8 mouse cellular contexts compared by ENCODE assay signal in genomic region chr4:133129931-133130889, GRCm38 (mm10). TPM values are rescaled to one million over a fixed set of nuclear protein-coding genes. Genes with fewer than 3 reads are reported as not detected.
A peak's percentile ranks its signal among the peaks of the same experiment; 100 is the strongest.
DNase-seq lines count a peak whose midpoint lies in the region; ATAC-seq lines count a peak whose summit lies in the region.

Gene Wasf2, plus strand, starts transcription at chr4:133130505.

- peak within 1 kb of the TSS; percentile 95 for H3K4me3 ChIP-seq in brown adipose tissue, adult 24 weeks (ENCODE audit: insufficient read depth, low read depth, low read length)
- H3K4me3 ChIP-seq in heart, embryonic 13.5 days, result peak within 1 kb of the TSS; percentile 96
- peak within 1 kb of the TSS; percentile 95 for H3K4me3 ChIP-seq in liver, embryonic 12.5 days
- peak within 1 kb of the TSS; percentile 69 for H3K4me3 ChIP-seq in stomach, embryonic 15.5 days (replicated peaks)

- peaks cover 15% of the 10 kb centered on the region for H3K36me3 ChIP-seq in heart, embryonic 13.5 days
- H3K36me3 ChIP-seq in liver, embryonic 12.5 days, result peaks cover 15% of the 10 kb centered on the region
- H3K36me3 ChIP-seq in stomach, embryonic 15.5 days, result no peaks in the 10 kb centered on the region; the same call in 1 of the 2 replicates

- ATAC-seq in heart, embryonic 13.5 days (ENCODE audit: extremely low read depth, insufficient number of reproducible peaks, low FRiP score, low TSS enrichment), result peak; percentile 87
- peak; percentile 95 for ATAC-seq in liver, embryonic 12.5 days
- peak; percentile 94 for ATAC-seq in stomach, embryonic 15.5 days (ENCODE audit: insufficient read depth, low FRiP score, low read depth)

- DNase-seq in CD4-positive, CD25-positive, alpha-beta regulatory T cell, adult 2 months (ENCODE audit: low read depth, low spot score), result peak; percentile 95
- DNase-seq in fat pad, adult 2 months (ENCODE audit: extremely low read depth, low read depth, low spot score), result peak; percentile 68
- peak; percentile 95 for DNase-seq in kidney, postnatal 10 days
- peak; percentile 91 to 92 for DNase-seq in natural killer cell, adult 2 months (ENCODE audit: low spot score in 2 of 2)

- under 1% methylated on average over 65 of the region's 65 CpGs for WGBS in heart, embryonic 13.5 days
- under 1% methylated on average over 65 of the region's 65 CpGs for WGBS in liver, embryonic 12.5 days (ENCODE audit: insufficient replicate concordance)
- under 1% methylated on average over 65 of the region's 65 CpGs for WGBS in stomach, embryonic 15.5 days

- H3K4me2 ChIP-seq in heart, embryonic 13.5 days, result peak within 1 kb of the TSS; percentile 84
- H3K4me2 ChIP-seq in liver, embryonic 12.5 days, result peak within 1 kb of the TSS; percentile 88
- H3K4me2 ChIP-seq in stomach, embryonic 15.5 days, result peak within 1 kb of the TSS; percentile 81

- peaks cover 8% of the 10 kb centered on the region for H3K4me1 ChIP-seq in brown adipose tissue, adult 24 weeks (ENCODE audit: control insufficient read depth, insufficient read depth, insufficient read length, low read length)
- peaks cover 36% of the 10 kb centered on the region for H3K4me1 ChIP-seq in heart, embryonic 13.5 days
- H3K4me1 ChIP-seq in liver, embryonic 12.5 days, result peaks cover 41% of the 10 kb centered on the region
- H3K4me1 ChIP-seq in stomach, embryonic 15.5 days, result no peaks in the 10 kb centered on the region

- H3K27me3 ChIP-seq in heart, embryonic 13.5 days (replicated peaks), result no peaks in the 10 kb centered on the region
- H3K27me3 ChIP-seq in liver, embryonic 12.5 days (replicated peaks), result no peaks in the 10 kb centered on the region
- H3K27me3 ChIP-seq in stomach, embryonic 15.5 days (replicated peaks), result no peaks in the 10 kb centered on the region

- H3K9me3 ChIP-seq in heart, embryonic 13.5 days, result 0 out of 2 replicates have a peak, but pooled peaks cover 3% of the 10 kb centered on the region
- no peaks in the 10 kb centered on the region for H3K9me3 ChIP-seq in liver, embryonic 12.5 days (replicated peaks)
- no peaks in the 10 kb centered on the region for H3K9me3 ChIP-seq in stomach, embryonic 15.5 days

- peak within 1 kb of the TSS; percentile 96 for H3K9ac ChIP-seq in heart, embryonic 13.5 days
- peak within 1 kb of the TSS; percentile 96 for H3K9ac ChIP-seq in liver, embryonic 12.5 days
- peak within 1 kb of the TSS; percentile 81 for H3K9ac ChIP-seq in stomach, embryonic 15.5 days

- H3K27ac ChIP-seq in brown adipose tissue, adult 24 weeks (replicated peaks; ENCODE audit: low read depth, low read length), result peak within 1 kb of the TSS; percentile 98
- peak within 1 kb of the TSS; percentile 91 for H3K27ac ChIP-seq in heart, embryonic 13.5 days (replicated peaks)
- peak within 1 kb of the TSS; percentile 88 for H3K27ac ChIP-seq in liver, embryonic 12.5 days
- H3K27ac ChIP-seq in stomach, embryonic 15.5 days, result peak within 1 kb of the TSS; percentile 85

RNA-seq across cellular contexts. Expression of gene Wasf2, which starts in this region (rescaled TPM):
- polyA plus RNA-seq in brown adipose tissue, adult 24 weeks (2012; ENCODE audit: insufficient read depth, insufficient read length, missing spikeins), result 39.6 and 39.8 TPM in 2 replicates
- 64.6 and 72.7 TPM in 2 replicates for polyA plus RNA-seq in heart, embryonic 13.5 days (2015; fragmentation: Nextera tagmentation; extraction: Ambion mirVana)
- 35.9 and 42.2 TPM in 2 replicates for polyA plus RNA-seq in liver, embryonic 12.5 days (2016; fragmentation: Nextera tagmentation; extraction: Ambion mirVana)
- polyA plus RNA-seq in stomach, embryonic 15.5 days (2015; fragmentation: Nextera tagmentation; extraction: Ambion mirVana), result 109 TPM in 2 replicates

Comparison
In these comparisons a context has a peak if more than half of its experiments do, and no peak if none do; other contexts are left out.
1. Peak in every context shown above with its lines: DNase-seq, ATAC-seq, H3K4me3 ChIP-seq and H3K27ac ChIP-seq.